Mouse (Mus musculus) E14TG2a.4 (cell line): ENCODE data around the gene Gm21887.
"Not testable (repeated sequence)": the region's sequence is repeated elsewhere in the genome, so short reads cannot be mapped to it uniquely, and the experiment has no call there.

Experiments
- CTCF ChIP-seq: conservative IDR thresholded peaks from 2 replicates; pipeline ENCODE4 v1.5.1; 2014; ENCODE audit warnings: low read length
- POU5F1 ChIP-seq: IDR thresholded peaks from 2 replicates; pipeline ENCODE4 v1.6.1; 2014; ENCODE audit warnings: low read length, borderline replicate concordance

DNA sequence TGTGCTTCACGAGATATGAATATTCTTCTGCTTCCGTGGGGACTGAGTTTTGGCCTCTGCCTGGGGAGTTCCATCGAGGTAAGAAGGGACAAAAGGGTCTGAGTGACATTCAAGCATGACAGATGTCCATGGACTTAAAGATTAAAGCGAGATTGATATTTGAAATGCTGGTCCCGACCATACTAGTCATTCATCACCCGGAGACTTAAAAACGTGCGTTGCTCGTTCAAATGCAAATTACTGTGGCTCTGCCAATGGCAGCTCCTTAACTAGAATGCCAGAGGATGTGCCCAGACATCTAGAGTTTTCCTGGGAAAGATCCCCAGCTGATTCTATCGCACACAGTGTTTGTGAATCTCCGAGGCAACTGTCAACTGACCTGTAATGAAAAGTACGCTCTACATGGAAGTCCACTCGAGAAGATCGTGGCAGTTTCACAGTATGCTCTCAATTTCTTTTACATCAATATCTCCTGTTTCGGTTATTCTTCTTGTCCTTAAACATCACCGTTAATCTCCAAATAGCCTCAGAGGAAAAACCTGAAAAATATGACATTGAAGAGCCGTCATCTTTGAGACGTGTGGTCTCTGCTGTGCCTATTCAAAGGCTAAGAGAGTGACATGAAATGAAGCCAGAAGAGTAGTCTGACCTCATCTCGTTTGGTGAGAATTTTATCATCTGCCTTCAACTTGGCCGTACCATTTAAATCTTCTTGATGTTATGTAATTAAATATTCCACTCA, 29.8 kb upstream of the Gm21887 start:
- TF ChIP-seq CTCF, POU5F1: not testable (repeated sequence)
